Mouse (Mus musculus) small intestine, adult 2 months (tissue): ENCODE measurements around the gene Atp1b2.

Experiments used
- CTCF ChIP-seq: fragments of 200-500 bp; IDR thresholded peaks from 2 replicates; pipeline ENCODE4 v1.5.1; 2012; ENCODE audit warnings: low read depth, mild to moderate bottlenecking, control low read depth, inconsistent platforms, low read length, moderate library complexity, mixed read lengths; ENCODE audit not compliant: insufficient replicate concordance, insufficient read length; ENCODE audit errors: extremely low read depth
- POLR2A ChIP-seq: fragments of 200-500 bp; IDR thresholded peaks from 2 replicates; pipeline ENCODE4 v1.6.1; 2012; ENCODE audit warnings: low read depth, mild to moderate bottlenecking, control low read depth, inconsistent platforms, low read length, moderate library complexity

DNA sequence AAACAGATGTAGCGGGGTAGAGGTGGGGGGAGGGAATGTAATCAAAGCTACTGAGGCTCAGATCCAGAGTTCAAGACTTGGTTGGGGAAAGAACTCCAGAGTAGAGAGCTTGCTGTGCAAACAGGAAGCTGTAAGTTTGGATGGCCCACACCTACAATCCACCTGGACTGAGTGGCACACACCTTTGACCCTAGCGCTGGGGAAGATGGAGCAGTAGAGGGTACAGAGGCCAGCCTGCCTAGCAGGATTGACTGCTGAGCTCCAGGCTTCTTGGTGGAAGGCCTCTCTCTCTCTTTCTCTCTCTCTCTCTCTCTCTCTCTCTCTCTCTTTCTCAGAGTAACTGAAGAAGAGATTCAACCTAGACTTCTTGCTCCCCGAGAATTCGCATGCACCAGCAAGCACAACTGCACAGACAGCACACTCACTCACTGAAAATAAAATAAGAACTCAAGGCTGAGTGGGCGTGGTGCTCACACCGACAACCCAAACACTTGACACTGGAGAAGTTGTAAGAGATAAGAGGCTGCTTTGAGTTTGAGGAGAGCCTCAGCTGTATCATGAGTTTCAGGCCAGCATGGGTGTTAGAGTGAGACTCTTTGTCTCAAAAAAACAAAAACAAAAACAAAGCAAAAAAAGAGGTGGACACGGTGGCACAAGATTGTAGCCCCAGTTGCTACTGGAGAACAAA, 14.8 kb upstream of the Atp1b2 start:
- TF ChIP-seq POLR2A, result no peak
- no peak for TF ChIP-seq CTCF
